Mouse (Mus musculus) heart, embryonic 13.5 days (tissue): ENCODE measurements around the gene Ahr. TPM values are rescaled to one million over a fixed set of nuclear protein-coding genes. Genes with fewer than 3 reads are reported as not detected.

Experiments used
- ATAC-seq: fragments of 200-750 bp; cut with Nextera tagmentation; 2 replicates; pipeline ENCODE4 v1.8.0; 2017; ENCODE audit warnings: moderate TSS enrichment; ENCODE audit not compliant: insufficient number of reproducible peaks, low FRiP score, low TSS enrichment; ENCODE audit errors: extremely low read depth
- H3K27ac ChIP-seq: fragments of 300-500 bp; sonication (generic); replicated peaks from 2 replicates; pipeline ENCODE4 v1.5.1; 2015; ENCODE audit warnings: moderate library complexity, mild to moderate bottlenecking, inconsistent platforms
- H3K27me3 ChIP-seq: fragments of 300-500 bp; sonication (generic); replicated peaks from 2 replicates; pipeline ENCODE4 v1.6.1; 2015; ENCODE audit warnings: mild to moderate bottlenecking, inconsistent platforms
- H3K36me3 ChIP-seq: fragments of 300-500 bp; sonication (generic); 2 replicates; pipeline ENCODE4 v1.6.1; 2015; ENCODE audit warnings: mild to moderate bottlenecking, inconsistent platforms
- H3K4me1 ChIP-seq: fragments of 300-500 bp; sonication (generic); 2 replicates; pipeline ENCODE4 v1.6.1; 2015; ENCODE audit warnings: inconsistent platforms
- H3K4me2 ChIP-seq: fragments of 300-500 bp; sonication (generic); 2 replicates; pipeline ENCODE4 v1.6.1; 2015; ENCODE audit warnings: inconsistent platforms, mild to moderate bottlenecking, moderate library complexity
- H3K4me3 ChIP-seq: fragments of 300-500 bp; sonication (generic); 2 replicates; pipeline ENCODE4 v1.5.1; 2015; ENCODE audit warnings: moderate library complexity, mild to moderate bottlenecking, inconsistent platforms
- H3K9ac ChIP-seq: fragments of 300-500 bp; sonication (generic); 2 replicates; pipeline ENCODE4 v1.6.1; 2015; ENCODE audit warnings: inconsistent platforms, mild to moderate bottlenecking, moderate library complexity
- H3K9me3 ChIP-seq: fragments of 300-500 bp; sonication (generic); 2 replicates; pipeline ENCODE4 v1.6.1; 2016; ENCODE audit warnings: inconsistent platforms
- WGBS: fragments of 180-500 bp; shearing (Covaris S2); methylation state at CpG from one replicate; pipeline ENCODE4 v1.1.7; 2015; ENCODE audit warnings: mixed read lengths; 5-methylcytosine and 5-hydroxymethylcytosine counted together
- polyA plus RNA-seq: library from polyadenylated mRNA; unstranded; fragments of >200 nt; fragmentation: Nextera tagmentation; extraction: Ambion mirVana; gene quantifications from 2 replicates; pipeline ENCODE4 v1.2.1, GENCODE M21; 2015

The Ahr gene
- polyA plus RNA-seq, 1 experiment from 2014 or later = 1.9 TPM

GRCm38 (mm10) chr12:35534114-35534753 is 604 bp downstream of the Ahr start:
- peak overlapping the region; percentile 60 for H3K4me3 ChIP-seq
- H3K9me3 ChIP-seq = no peaks in the 10 kb centered on the region
- H3K4me1 ChIP-seq = 0 out of 2 replicates have a peak, but pooled peaks cover 3% of the 10 kb centered on the region
- no peak for ATAC-seq
- H3K27me3 ChIP-seq = no peaks in the 10 kb centered on the region
- WGBS = under 1% methylated on average over 49 of the region's 49 CpGs
- H3K4me2 ChIP-seq = peak overlapping the region; percentile 80
- no peak overlapping the region for H3K27ac ChIP-seq
- H3K9ac ChIP-seq = peak overlapping the region; percentile 78
- no peaks in the 10 kb centered on the region for H3K36me3 ChIP-seq

- no peaks in the 10 kb centered on the region for H3K27me3 ChIP-seq
- peak overlapping the region; percentile 78 for H3K9ac ChIP-seq
- H3K9me3 ChIP-seq = no peaks in the 10 kb centered on the region
- ATAC-seq = no peak
- peak overlapping the region; percentile 80 for H3K4me2 ChIP-seq
- H3K4me1 ChIP-seq = 0 out of 2 replicates have a peak, but pooled peaks cover 3% of the 10 kb centered on the region
- no peak overlapping the region for H3K27ac ChIP-seq
- peak overlapping the region; percentile 60 for H3K4me3 ChIP-seq
- H3K36me3 ChIP-seq = no peaks in the 10 kb centered on the region
These were observed 1.1 kb downstream of the Ahr start for GRCm38 (mm10) chr12:35533748-35534113.

- no peak for ATAC-seq
- no peaks in the 10 kb centered on the region for H3K9me3 ChIP-seq
- no peak overlapping the region for H3K9ac ChIP-seq
- H3K4me1 ChIP-seq = 0 out of 2 replicates have a peak, but pooled peaks cover 3% of the 10 kb centered on the region
- no peak overlapping the region for H3K27ac ChIP-seq
- WGBS = 81% methylated on average over 5 of the region's 5 CpGs
- H3K4me2 ChIP-seq = peak overlapping the region; percentile 80
- H3K36me3 ChIP-seq = no peaks in the 10 kb centered on the region
- peak overlapping the region; percentile 14; the same call in 1 of the 2 replicates for H3K4me3 ChIP-seq
- H3K27me3 ChIP-seq = no peaks in the 10 kb centered on the region
These were observed 1.7 kb downstream of the Ahr start for GRCm38 (mm10) chr12:35533133-35533532.

GRCm38 (mm10) chr12:35532151-35532550 is 2.7 kb downstream of the Ahr start:
- H3K4me3 ChIP-seq = no peak overlapping the region
- peak overlapping the region; percentile 28; the same call in 1 of the 2 replicates for H3K4me2 ChIP-seq
- H3K9ac ChIP-seq = no peak overlapping the region
- no peak overlapping the region for H3K27ac ChIP-seq
- 14% methylated on average over 5 of the region's 5 CpGs for WGBS
- H3K4me1 ChIP-seq = 0 out of 2 replicates have a peak, but pooled peaks cover 3% of the 10 kb centered on the region
- H3K36me3 ChIP-seq = no peaks in the 10 kb centered on the region
- no peaks in the 10 kb centered on the region for H3K9me3 ChIP-seq
- ATAC-seq = no peak
- no peaks in the 10 kb centered on the region for H3K27me3 ChIP-seq

- H3K36me3 ChIP-seq = no peaks in the 10 kb centered on the region
- no peak overlapping the region for H3K4me3 ChIP-seq
- H3K9me3 ChIP-seq = no peaks in the 10 kb centered on the region
- no peaks in the 10 kb centered on the region for H3K27me3 ChIP-seq
- no peak overlapping the region for H3K9ac ChIP-seq
- no peak for ATAC-seq
- H3K4me2 ChIP-seq = no peak overlapping the region
- H3K27ac ChIP-seq = no peak overlapping the region
- H3K4me1 ChIP-seq = 0 out of 2 replicates have a peak, but pooled peaks cover 3% of the 10 kb centered on the region
These were observed 4.3 kb downstream of the Ahr start for GRCm38 (mm10) chr12:35530587-35530986.

GRCm38 (mm10) chr12:35527429-35527828 is 7.4 kb downstream of the Ahr start:
- H3K4me3 ChIP-seq = no peak overlapping the region
- H3K9ac ChIP-seq = no peak overlapping the region
- H3K9me3 ChIP-seq = no peaks in the 10 kb centered on the region
- no peaks in the 10 kb centered on the region for H3K36me3 ChIP-seq
- H3K4me1 ChIP-seq = 0 out of 2 replicates have a peak, but pooled peaks cover 1% of the 10 kb centered on the region
- no peak overlapping the region for H3K27ac ChIP-seq
- no peak overlapping the region for H3K4me2 ChIP-seq
- H3K27me3 ChIP-seq = no peaks in the 10 kb centered on the region
- no peak for ATAC-seq
- WGBS = 57% methylated on average over 6 of the region's 6 CpGs

- no peak for ATAC-seq
- Histone ChIP-seq H3K9ac (no peak overlapping the region), H3K4me3 (no peak overlapping the region), H3K36me3 (no peaks in the 10 kb centered on the region), H3K4me1 (no peaks in the 10 kb centered on the region), H3K27me3 (no peaks in the 10 kb centered on the region), H3K4me2 (no peak overlapping the region), H3K27ac (no peak overlapping the region), H3K9me3 (no peaks in the 10 kb centered on the region)
- 74% methylated on average over 9 of the region's 9 CpGs for WGBS
These were observed 12.2 kb downstream of the Ahr start for GRCm38 (mm10) chr12:35522585-35523103.

GRCm38 (mm10) chr12:35515621-35516020 is 19.2 kb downstream of the Ahr start:
- Histone ChIP-seq H3K4me3 (no peak overlapping the region), H3K36me3 (no peaks in the 10 kb centered on the region), H3K27me3 (no peaks in the 10 kb centered on the region), H3K9ac (no peak overlapping the region), H3K4me2 (no peak overlapping the region), H3K4me1 (peaks cover 7% of the 10 kb centered on the region; the same call in 1 of the 2 replicates), H3K27ac (no peak overlapping the region), H3K9me3 (no peaks in the 10 kb centered on the region)
- no peak for ATAC-seq
- 42% methylated on average over 3 of the region's 3 CpGs for WGBS

GRCm38 (mm10) chr12:35514671-35515070 is 20.2 kb downstream of the Ahr start:
- Histone ChIP-seq H3K4me1 (peaks cover 7% of the 10 kb centered on the region; the same call in 1 of the 2 replicates), H3K9me3 (no peaks in the 10 kb centered on the region), H3K9ac (no peak overlapping the region), H3K4me3 (no peak overlapping the region), H3K27ac (no peak overlapping the region), H3K36me3 (0 out of 2 replicates have a peak, but pooled peaks cover 3% of the 10 kb centered on the region), H3K4me2 (no peak overlapping the region), H3K27me3 (no peaks in the 10 kb centered on the region)
- WGBS = 50% methylated on average over 2 of the region's 2 CpGs
- ATAC-seq = no peak

GRCm38 (mm10) chr12:35510711-35511110 is 24.1 kb downstream of the Ahr start:
- H3K9me3 ChIP-seq = no peaks in the 10 kb centered on the region
- 82% methylated on average over 5 of the region's 5 CpGs for WGBS
- no peak overlapping the region for H3K4me2 ChIP-seq
- no peak overlapping the region for H3K4me3 ChIP-seq
- H3K4me1 ChIP-seq = peaks cover 3% of the 10 kb centered on the region; the same call in 1 of the 2 replicates
- no peak overlapping the region for H3K27ac ChIP-seq
- no peak for ATAC-seq
- H3K27me3 ChIP-seq = no peaks in the 10 kb centered on the region
- H3K36me3 ChIP-seq = 0 out of 2 replicates have a peak, but pooled peaks cover 3% of the 10 kb centered on the region
- no peak overlapping the region for H3K9ac ChIP-seq

- Histone ChIP-seq H3K9ac (no peak overlapping the region), H3K27me3 (no peaks in the 10 kb centered on the region), H3K27ac (no peak overlapping the region), H3K4me3 (no peak overlapping the region), H3K4me2 (no peak overlapping the region), H3K4me1 (no peaks in the 10 kb centered on the region), H3K36me3 (peaks cover 12% of the 10 kb centered on the region), H3K9me3 (no peaks in the 10 kb centered on the region)
- no peak for ATAC-seq
- 88% methylated on average over 2 of the region's 2 CpGs for WGBS
These were observed 28.5 kb downstream of the Ahr start for GRCm38 (mm10) chr12:35506383-35506782.

- H3K4me3 ChIP-seq = no peak overlapping the region
- WGBS = 70% methylated on average over 15 of the region's 15 CpGs
- no peaks in the 10 kb centered on the region for H3K4me1 ChIP-seq
- H3K4me2 ChIP-seq = no peak overlapping the region
- no peaks in the 10 kb centered on the region for H3K27me3 ChIP-seq
- H3K9me3 ChIP-seq = no peaks in the 10 kb centered on the region
- peaks cover 9% of the 10 kb centered on the region for H3K36me3 ChIP-seq
- no peak overlapping the region for H3K27ac ChIP-seq
- no peak overlapping the region for H3K9ac ChIP-seq
- no peak for ATAC-seq
These were observed 30.8 kb downstream of the Ahr start for GRCm38 (mm10) chr12:35504081-35504480.
